Mouse (Mus musculus) lung, postnatal 14 days (tissue): ENCODE results near the gene Olfr222.
"Not testable (repeated sequence)": the region's sequence is repeated elsewhere in the genome, so short reads cannot be mapped to it uniquely, and the experiment has no call there.

Source experiments
- DNase-seq: peaks from one replicate; pipeline ENCODE4 v3.0.0; 2021

The Olfr222 gene

DNA sequence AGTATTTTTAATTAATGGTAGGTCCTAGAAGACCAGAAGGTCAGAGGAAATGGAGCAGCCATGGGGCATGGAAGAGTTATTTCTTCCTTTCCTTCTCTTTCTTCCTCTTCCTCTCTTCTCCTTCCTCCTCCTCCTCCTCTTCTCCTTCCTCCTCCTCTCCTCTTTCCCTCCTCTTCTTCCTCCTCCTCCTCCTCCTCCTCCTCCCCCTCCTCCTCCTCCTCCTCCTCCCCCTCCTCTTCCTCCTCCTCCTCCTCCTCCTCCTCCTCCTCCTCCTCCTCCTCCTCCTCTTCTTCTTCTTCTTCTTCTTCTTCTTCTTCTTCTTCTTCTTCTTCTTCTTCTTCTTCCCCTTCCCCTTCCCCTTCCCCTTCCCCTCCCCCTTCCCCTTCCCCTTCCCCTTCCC lies at the start of gene Olfr222:
Gene Olfr222, minus strand, starts transcription at position 101 of the 400 bp plus-strand sequence.
- not testable (repeated sequence) for DNase-seq

DNA sequence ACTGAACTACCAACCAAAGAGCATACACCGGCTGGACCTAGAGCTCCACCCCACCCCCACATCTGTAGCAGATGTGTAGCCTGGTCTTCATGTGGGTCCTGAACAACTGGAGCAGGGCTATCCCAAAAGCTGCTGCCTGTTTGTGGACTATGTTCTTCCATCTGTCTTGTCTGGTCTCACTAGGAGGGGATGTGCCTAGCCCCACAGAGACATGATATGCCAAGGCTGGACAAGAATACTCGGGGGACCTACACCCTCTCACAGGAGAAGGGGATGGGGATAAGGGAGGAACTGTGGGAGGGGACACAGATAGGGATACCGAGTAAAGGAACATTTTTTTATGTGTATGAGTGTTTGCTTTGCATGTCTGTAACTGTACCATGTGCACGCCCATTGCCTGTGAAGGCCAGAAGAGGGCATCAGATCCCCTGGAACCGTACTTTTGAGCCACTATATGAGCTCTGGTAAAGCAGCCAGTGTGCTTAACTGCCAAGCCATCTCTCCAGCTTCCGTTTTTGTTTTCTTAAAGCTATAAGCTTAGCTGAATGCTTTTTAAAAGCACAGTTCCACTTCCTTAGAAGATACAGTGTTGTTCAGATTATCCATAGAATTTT lies 48.1 kb upstream of the Olfr222 start:
- peak; percentile 72 for DNase-seq

DNA sequence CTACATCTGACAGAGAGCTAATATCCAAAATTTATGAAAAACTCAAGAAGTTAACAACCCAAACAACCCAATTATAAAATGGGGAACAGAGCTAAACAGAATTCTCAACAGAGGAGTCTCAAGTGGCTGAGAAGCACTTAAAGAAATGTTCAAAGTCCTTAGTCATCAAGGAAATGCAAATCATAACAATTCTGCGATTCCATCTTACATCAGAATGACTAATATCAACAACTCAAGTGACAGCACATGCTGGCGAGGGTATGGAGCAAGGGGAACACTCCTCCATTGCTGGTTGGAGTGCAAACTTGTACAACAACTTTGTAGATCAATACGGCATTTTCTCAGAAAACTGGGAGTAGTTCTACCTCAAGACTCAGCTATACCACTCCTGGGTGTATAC lies 46.2 kb upstream of the Olfr222 start:
- DNase-seq = no peak

DNA sequence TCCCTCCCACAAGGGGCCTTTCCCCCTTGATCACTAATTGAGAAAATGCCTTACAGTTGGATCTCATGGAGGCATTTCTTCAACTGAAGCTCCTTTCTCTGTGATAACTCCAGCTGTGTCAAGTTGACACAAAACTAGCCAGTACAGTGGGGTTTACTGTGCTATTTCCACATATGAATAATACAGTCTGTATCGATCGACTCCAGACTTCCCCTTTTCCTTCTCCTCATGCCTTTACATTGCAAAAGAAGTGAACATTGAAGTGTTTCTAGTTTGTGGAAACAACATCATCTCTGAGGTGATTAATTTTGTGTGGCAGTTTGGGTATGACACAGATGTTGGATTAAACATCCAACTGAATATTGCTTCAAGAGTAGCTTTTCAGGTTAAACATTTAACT lies 41.0 kb upstream of the Olfr222 start:
- DNase-seq = not testable (repeated sequence)

DNA sequence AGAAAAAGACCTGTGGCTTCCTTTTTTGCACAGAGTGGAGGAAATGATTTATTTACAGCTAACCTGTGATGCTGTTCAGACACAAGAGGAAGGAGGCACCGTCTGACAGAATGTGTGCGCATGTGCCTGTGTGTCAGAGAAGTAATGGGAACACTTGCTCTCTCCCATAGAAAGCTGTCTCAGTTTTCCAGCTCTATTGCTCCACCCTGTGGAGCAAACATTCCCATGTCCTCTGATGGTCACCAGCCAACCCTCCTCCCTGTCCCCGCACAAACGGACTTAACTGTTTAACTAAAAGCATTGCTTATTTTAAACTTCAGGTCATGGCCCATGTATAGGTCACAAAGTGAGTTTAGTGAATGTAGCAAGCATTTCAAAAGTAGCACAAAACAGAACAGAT lies 38.1 kb upstream of the Olfr222 start:
- DNase-seq = peak; percentile 62

DNA sequence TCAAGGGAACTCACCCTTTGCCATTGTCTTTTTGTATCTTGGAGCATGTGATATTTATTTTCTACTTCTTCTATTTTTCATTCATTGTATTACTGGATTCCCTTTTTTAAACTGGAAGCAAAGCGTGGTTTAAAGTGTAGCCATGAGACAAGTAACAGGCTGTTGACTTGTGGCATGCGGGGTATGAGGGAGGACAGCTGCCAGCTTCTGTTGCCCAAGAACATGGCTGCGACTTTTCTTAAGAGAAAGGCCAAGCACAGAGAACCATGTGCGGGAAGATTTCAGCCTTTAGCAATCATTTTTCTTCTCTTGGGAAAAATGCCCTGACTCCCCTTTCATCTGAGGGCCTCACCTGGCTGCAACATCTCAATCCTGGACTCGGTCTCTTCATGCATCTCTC lies 35.6 kb upstream of the Olfr222 start:
- no peak for DNase-seq

DNA sequence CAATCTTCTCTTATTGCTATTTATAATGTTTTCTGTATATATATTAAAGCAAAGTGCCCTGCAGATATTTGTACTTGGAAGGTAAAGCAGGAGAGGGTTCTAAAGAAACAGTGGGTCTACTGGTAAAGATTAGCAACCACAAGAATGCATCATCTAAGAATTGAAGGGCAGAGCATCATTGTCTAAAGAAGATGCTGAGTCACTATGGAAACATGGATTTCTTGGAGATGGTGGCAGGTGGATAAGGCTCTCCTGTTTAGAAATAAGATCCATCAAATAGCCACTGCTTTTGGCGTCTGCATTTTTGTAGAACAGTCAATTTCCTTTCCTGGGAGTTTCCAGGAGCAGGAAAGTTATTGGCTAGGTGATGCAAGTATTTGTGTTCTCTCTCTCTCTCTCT lies 26.3 kb upstream of the Olfr222 start:
- DNase-seq = no peak

DNA sequence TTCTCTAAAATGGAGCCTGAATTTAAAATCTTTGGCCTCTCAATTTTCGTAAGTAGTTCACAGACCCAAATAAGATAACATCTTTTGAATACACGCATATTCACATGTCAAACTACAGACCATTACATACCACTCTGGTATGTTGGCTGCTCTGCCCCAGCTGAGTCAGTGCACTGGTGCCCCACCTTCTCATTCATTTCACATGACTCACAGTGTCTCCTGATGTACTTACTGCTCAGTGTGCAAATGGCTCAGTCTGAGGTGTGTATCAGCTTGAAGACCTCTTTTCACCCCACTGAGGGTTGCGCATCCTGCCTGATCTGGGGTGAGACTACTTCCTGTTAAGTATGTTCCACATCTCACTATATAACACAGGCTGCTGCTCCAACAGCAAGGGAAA lies 24.8 kb upstream of the Olfr222 start:
- no peak for DNase-seq

DNA sequence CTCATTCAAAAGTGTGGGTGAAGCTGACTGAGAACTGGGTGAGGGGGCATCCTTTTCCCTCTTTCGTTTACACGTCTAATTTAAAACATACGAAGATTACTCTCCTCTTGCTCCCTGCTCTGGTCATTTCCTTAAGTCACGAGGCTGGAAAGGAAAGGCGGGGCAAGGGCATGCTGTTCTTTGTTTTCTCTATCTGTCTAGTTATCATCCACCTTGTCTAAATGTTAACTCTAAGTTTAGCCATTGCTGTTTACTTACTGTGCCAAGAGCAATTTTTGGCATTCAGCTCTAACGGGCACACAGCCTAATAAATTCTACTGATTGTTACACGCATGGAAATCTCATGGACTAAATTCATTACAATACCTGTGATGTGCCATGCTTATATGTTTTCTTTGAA lies 23.2 kb upstream of the Olfr222 start:
- DNase-seq = no peak

DNA sequence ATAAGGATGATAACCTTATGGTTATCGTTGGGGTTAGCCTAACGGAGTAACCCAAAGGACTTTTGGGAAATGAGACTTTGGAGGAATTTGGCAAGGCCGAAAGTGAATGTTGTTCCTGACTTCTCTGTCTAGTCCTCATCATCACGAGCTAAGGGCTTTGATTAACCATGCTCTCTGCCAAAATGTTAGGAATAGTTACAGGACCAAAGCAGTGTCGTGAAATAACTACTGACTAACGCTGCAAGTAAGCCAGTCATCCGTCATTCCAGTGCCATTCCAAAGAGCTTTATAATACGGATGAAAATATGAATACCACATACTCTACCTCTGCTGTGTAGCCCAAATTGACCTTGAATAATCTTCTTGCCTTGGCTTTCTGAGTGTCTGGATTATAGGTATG lies 20.9 kb upstream of the Olfr222 start:
- DNase-seq = no peak

DNA sequence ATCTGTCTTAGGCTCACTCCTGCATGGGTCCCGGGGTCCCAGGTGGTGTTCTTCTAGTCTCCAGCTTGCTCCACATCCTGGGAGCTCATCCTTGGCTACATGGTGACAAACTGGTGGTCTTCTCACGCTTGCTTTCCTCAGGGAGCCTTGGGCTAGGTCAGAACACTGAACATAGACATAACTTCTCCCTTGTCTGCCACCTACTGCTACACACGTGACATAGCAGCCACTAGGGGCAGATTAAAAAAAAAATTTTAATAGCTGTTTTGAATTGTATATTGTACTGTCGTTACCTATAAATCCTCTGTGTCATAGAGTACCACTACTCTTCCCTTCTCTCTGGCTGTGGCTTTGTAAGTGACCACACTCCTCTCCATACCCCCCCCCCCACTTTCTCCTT lies 20.1 kb upstream of the Olfr222 start:
- no peak for DNase-seq

DNA sequence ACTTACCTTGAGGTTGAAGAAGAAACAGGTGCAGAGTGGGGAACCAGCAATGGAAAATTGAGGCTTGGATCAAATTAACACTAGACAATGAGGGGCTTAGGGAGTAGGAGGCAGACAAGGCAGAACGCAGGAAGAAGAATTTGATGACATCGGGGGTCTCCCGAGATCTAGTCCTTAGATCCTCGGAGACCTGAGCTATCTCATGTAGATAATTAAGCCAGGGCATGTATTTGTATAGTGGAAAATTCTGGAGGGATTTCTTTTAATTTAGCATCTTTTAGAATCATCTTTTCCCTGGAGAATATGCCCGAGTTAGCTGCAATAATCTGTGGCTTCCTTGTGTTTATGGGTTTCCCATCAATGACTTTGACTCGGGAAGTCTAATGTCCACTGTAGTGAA lies 17.2 kb upstream of the Olfr222 start, which contains the start of gene Olfr223:
Gene Olfr223, minus strand, starts transcription at position 101 of the 400 bp plus-strand sequence.
- no peak for DNase-seq

DNA sequence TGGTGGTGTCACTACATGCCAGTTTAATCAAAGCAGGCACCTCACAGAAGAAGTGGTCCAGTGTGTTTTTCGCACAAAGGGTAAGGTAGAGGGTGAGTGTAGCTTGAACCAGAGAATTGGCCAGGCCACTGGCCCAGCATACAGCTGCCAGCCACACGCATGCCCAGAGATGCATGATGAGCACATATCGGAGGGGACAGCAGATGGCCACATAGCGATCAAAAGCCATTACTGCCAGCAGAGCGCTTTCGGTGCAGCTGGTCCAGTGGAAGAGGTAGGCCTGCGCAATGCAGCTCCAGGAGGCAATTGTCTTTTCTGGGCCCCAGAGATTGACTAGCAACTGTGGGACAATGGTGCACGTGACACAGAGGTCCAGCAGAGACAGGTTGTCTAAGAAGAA lies 13.5 kb upstream of the Olfr222 start:
- no peak for DNase-seq

DNA sequence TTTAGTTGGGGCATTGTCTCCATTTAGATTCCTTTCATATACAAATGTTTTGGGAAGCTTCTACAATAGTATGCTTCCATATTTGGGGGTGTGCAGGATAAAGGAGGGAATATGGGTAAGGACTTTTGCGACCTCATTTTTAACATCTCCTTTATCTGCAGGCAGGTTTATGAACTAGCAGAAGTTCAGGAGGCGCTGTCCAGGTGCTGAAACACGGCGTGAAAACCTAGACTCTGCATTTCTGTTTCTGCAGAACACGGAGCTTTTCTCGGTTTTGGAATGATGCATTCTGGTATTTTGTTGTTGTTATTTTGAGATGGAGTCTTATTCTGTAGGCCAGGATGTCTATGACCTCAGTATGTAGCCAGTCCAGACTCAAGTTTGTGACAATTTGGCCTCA lies 8.5 kb upstream of the Olfr222 start:
- DNase-seq = peak; percentile 20

DNA sequence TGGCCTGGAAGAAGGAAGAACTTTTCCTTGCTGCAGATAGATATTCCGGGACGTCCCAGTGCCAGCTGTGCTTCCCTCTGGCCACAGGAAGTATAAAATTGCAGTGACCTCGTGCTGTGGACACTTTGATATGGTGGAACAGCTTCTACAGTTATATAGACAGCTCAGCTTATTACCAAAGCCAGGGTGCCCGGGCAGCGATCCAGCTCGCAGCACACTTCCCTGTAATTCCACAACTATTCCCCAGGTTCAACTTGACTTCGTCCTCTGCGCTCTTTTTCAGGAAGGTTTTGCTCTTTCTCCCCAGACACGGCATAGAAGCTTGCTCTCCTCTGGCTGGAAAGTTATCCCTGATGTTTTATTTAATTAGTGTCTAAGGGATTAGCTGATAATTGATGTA lies 309 bp downstream of the Olfr222 start:
- DNase-seq = no peak

DNA sequence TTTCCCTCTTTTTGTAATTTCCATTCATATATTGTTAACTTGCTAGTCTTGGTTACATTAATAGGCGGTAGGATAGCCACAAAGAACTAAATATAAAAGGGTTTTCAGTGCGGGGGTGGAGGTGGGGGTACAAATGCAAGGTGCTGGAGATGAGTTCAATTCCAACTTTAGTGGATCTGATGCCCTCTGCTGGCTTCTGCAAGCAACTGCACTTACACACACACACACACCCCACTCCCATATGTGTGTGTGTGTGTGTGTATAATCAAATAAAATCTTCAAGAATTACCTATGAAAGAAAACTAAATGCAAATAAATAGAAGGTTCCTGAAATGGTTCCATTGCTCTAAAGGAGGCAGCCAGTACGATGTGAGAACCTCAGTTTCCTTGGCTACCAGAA lies 6.7 kb downstream of the Olfr222 start:
- DNase-seq = peak; percentile 22

DNA sequence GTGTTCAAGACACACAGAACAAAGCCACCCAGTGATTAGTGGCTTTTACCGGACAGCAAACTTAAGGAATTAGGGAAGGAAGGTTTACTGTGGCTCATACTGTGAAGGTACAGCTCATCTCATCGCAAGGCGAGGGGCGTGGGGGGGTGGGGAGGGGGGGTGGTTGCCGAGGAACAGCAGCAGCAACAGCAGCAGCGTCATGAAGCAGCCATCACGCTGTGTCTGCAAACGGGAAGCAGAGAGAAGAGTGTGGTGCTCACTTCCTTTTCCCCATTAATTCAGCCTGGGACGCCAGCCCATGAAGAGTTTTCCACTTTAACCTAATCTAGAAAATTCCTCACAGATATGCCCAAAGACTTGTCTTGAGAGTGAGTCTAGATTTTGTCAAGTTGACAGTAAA lies 13.2 kb downstream of the Olfr222 start:
- DNase-seq = no peak

DNA sequence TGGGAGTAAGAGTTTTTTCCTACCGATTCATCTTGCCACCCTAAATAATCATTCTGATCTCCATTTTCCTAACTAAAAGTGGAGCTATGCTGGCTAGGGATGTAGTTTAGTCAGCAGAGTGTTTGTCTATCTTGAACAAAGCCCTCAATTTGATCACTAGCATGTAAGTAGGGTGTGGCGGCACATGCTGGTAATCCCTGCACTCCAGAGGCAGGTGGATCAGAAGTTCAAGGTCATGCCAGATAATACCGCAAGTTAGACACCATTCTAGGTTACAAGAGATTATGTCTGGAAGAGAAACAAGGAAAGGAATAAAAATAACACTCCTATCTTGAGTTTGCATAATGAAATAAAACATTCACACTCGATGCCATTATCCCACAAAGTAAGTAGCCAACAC lies 13.7 kb downstream of the Olfr222 start:
- no peak for DNase-seq

DNA sequence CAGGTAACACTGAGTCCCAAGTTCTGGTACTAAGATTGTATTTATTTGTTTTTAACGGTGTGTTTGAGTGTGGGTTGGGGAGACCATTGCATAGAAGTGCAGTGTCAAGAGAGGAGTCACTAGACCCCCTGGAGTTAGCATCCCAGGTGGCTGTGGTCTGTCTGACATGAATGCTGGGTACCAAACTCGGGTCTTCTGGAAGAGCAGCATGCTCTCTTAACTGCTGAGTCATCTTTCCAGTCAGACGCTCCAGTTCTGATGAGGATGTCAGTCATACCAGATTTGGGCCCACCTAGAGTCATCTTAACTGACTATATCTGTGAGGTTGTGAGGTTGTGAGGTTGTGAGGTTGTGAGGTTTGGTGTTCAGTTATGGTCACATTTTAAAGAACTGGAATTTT lies 15.1 kb downstream of the Olfr222 start:
- no peak for DNase-seq

DNA sequence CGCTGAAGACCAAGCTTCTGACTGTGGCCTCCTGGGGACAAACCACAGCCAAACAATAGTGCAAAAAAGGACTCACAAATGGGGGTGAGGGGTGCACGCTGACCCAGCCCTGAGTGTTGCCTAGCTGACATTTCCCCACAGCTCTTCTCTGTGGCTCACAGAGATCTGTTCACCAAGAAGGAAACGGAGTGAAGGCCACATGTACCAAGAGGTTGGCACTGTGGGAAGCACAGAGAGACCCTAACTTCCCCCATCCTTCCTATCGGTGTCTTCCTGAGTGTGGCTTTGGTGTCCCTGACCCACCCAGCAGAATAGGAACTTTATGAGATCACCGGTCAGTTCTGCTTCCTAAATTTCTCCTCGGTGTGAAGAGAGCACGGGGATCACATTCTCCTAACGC lies 21.5 kb downstream of the Olfr222 start:
- no peak for DNase-seq

DNA sequence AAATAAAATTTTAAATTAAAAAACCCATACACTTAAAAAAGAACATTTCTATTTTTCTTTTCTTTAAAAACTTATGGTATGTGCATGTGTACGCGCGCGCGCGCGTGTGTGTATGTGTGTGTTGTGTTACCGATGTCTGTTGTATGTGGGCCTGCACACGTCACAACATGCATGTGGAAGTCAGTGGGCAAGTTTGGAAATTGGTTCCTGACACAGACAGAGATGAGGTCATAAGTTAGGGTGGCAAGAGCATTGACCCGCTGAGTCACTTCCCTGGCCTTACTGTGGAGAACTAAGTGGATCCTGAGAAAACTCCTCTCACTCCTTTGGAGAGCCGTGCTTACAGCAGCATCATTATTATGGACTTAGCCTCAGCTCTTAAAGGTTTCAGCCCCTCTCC lies 21.9 kb downstream of the Olfr222 start:
- DNase-seq = no peak

DNA sequence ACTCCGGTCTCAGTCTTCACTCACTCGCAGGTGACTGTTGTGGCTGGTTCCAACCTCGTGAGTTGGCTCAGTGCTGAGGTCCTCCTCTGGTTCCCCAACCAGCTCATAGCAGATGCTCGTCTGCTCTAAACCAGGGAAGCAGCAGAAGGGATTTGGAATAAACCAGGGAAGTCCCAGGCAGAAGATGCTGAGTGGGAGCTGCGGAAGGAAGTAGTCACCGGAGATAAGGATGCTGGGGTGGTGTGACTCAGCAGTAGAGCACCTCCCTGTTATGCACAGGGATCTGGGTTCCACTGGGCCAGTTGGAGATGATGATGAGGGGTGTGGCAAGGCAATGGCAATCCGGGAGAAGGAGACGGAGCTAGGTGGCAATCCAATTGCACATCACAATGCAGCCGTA lies 32.0 kb downstream of the Olfr222 start:
- no peak for DNase-seq

DNA sequence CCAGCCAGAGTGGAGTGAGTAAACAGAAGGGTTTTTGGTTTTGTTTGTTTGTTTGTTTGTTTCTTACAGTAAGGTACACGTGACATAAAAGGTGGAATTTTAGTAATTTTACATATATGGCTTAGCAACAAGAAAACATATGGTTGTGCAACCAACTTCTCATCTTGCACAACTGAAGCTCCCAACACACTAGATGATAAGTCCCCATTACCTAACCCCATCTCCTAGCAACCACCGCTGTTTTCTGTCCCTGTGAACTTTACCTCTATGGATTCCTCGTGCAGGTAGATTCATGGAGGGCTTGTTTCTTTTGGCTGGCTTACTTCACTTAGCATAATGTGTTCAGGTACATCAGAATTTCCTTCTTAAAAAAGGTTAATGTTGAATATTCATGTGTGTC lies 32.7 kb downstream of the Olfr222 start:
- DNase-seq = no peak

DNA sequence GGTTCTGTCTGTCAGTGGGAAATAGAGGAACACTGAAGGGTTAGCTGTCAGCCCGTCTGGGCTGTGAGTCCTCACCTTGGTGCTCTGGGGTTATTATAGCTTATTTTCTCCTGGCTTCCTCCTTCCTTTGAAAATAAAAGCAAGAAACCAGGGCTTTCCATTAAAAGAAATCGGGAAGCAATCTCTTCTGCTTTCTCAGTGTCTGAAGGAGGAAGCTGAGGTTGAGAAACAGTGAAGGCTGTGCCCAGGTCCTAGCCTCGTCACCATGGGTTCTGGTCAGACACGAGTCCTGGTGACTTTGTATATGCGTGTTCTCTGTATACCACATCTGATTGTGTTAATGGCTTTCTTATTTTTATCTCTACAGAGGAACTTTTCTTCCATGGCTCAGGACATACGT lies 33.6 kb downstream of the Olfr222 start:
- no peak for DNase-seq

DNA sequence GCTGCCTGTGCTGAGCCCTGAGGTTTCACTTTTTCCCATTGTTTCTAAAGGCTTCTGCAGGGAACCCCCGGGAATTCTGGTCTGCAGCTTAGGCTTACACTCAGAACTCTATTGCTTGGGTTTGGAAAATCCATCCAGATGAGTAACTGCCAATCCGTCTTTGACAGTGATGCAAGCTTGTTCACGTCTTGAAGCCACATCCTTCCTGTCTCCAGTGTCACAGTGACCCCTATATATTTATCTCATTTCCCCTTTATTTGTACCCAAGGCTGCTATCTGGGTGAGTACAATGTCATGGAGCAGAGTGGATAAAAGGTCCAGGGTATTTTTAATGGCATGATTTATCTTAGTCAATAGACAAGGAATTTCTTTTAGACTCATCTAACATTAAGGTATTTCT lies 34.7 kb downstream of the Olfr222 start, which contains the start of gene Nlrp3:
Gene Nlrp3, plus strand, starts transcription at position 245 of the 400 bp plus-strand sequence.
- no peak for DNase-seq

DNA sequence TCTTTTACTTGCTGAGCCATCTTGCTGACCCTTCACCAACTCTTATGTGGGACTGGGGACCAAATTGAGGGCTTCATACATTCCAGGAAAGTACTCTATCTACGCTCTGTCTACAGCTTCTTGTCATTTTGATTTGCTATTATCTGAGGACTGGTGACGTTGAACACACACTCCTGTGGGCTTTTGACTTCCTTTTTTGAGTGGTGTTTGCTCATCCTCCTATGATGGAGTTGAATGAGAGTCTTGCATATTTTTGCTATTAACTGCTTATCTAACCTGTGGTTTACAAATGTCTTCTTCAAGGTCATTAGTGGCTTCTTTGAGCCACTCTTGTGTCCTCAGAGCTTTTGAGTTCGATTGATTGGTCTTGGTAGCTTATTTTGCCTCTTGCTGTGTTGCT lies 35.9 kb downstream of the Olfr222 start:
- no peak for DNase-seq
